Mouse (Mus musculus): Measurements from ENCODE around the gene Ptgds. TPM values are rescaled to one million over a fixed set of nuclear protein-coding genes. Genes with fewer than 3 reads are reported as not detected.
A peak's percentile ranks its signal among the peaks of the same experiment; 100 is the strongest.

Gene Ptgds
- polyA plus RNA-seq, 1 experiment from 2014 or later = 4.0 TPM

- Histone ChIP-seq H3K9me3 (ENCODE audit: control insufficient read depth, low read length) (no peaks in the 10 kb centered on the region), H3K36me3 (ENCODE audit: control insufficient read depth, insufficient read depth, low read length) (no peaks in the 10 kb centered on the region), H3K4me3 (ENCODE audit: low read length) (no peak overlapping the region), H3K9ac (ENCODE audit: low read depth, low read length) (peak overlapping the region; percentile 21), H3K27ac (ENCODE audit: low read length) (no peak overlapping the region), H3K4me1 (ENCODE audit: control insufficient read depth, insufficient read depth, low read length) (peaks cover 38% of the 10 kb centered on the region), H3K4me2 (ENCODE audit: low read depth, low read length) (no peak overlapping the region), H3K27me3 (replicated peaks; ENCODE audit: control insufficient read depth, insufficient read depth, low read length) (no peaks in the 10 kb centered on the region)
- WGBS = 85% methylated on average over 9 of the region's 9 CpGs
- no peak for ATAC-seq
These were observed 12.6 kb downstream of the Ptgds start for GRCm38 (mm10) chr2:25457022-25457896.

- Histone ChIP-seq H3K4me2 (ENCODE audit: low read depth, low read length) (no peak within 1 kb of the TSS), H3K4me3 (ENCODE audit: low read length) (no peak within 1 kb of the TSS), H3K27me3 (replicated peaks; ENCODE audit: control insufficient read depth, insufficient read depth, low read length) (no peaks in the 10 kb centered on the region), H3K36me3 (ENCODE audit: control insufficient read depth, insufficient read depth, low read length) (no peaks in the 10 kb centered on the region), H3K27ac (ENCODE audit: low read length) (no peak within 1 kb of the TSS), H3K4me1 (ENCODE audit: control insufficient read depth, insufficient read depth, low read length) (peaks cover 36% of the 10 kb centered on the region), H3K9ac (ENCODE audit: low read depth, low read length) (peak within 1 kb of the TSS; percentile 21), H3K9me3 (ENCODE audit: control insufficient read depth, low read length) (no peaks in the 10 kb centered on the region)
- 47% methylated on average over 14 of the region's 14 CpGs for WGBS
- peak; percentile 41; the same call in 1 of the 2 replicates for ATAC-seq
These were observed 13.5 kb downstream of the Ptgds start, which contains the start of gene Clic3 for GRCm38 (mm10) chr2:25456205-25456953. TSS of gene Clic3 (plus strand) at chr2:25456838.

GRCm38 (mm10) chr2:25452951-25453350 lies 16.9 kb downstream of the Ptgds start:
- peaks cover 19% of the 10 kb centered on the region for H3K4me1 ChIP-seq (ENCODE audit: control insufficient read depth, insufficient read depth, low read length)
- no peaks in the 10 kb centered on the region for H3K9me3 ChIP-seq (ENCODE audit: control insufficient read depth, low read length)
- H3K9ac ChIP-seq (ENCODE audit: low read depth, low read length) = no peak overlapping the region
- no peak overlapping the region for H3K4me3 ChIP-seq (ENCODE audit: low read length)
- no peak overlapping the region for H3K4me2 ChIP-seq (ENCODE audit: low read depth, low read length)
- H3K36me3 ChIP-seq (ENCODE audit: control insufficient read depth, insufficient read depth, low read length) = no peaks in the 10 kb centered on the region
- 48% methylated on average over 1 of the region's 1 CpGs for WGBS
- no peak for ATAC-seq
- H3K27ac ChIP-seq (ENCODE audit: low read length) = no peak overlapping the region
- H3K27me3 ChIP-seq (replicated peaks; ENCODE audit: control insufficient read depth, insufficient read depth, low read length) = no peaks in the 10 kb centered on the region

- WGBS = 77% methylated on average over 8 of the region's 8 CpGs
- Histone ChIP-seq H3K4me3 (ENCODE audit: low read length) (no peak overlapping the region), H3K27ac (ENCODE audit: low read length) (no peak overlapping the region)
These were observed 18.8 kb downstream of the Ptgds start for GRCm38 (mm10) chr2:25450853-25451647.

GRCm38 (mm10) chr2:25442682-25443081 lies 27.2 kb downstream of the Ptgds start:
- Histone ChIP-seq H3K9me3 (ENCODE audit: control insufficient read depth, low read length) (no peaks in the 10 kb centered on the region), H3K4me1 (ENCODE audit: control insufficient read depth, insufficient read depth, low read length) (no peaks in the 10 kb centered on the region), H3K36me3 (ENCODE audit: control insufficient read depth, insufficient read depth, low read length) (no peaks in the 10 kb centered on the region), H3K9ac (ENCODE audit: low read depth, low read length) (no peak overlapping the region), H3K4me3 (ENCODE audit: low read length) (no peak overlapping the region), H3K4me2 (ENCODE audit: low read depth, low read length) (no peak overlapping the region), H3K27ac (ENCODE audit: low read length) (no peak overlapping the region), H3K27me3 (replicated peaks; ENCODE audit: control insufficient read depth, insufficient read depth, low read length) (no peaks in the 10 kb centered on the region)
- 93% methylated on average over 14 of the region's 14 CpGs for WGBS
- ATAC-seq = no peak

More at GRCm38 (mm10) chr2:25450853-25451647, 18.8 kb downstream of the Ptgds start:
- Histone ChIP-seq H3K4me1 (ENCODE audit: control insufficient read depth, insufficient read depth, low read length) (peaks cover 2% of the 10 kb centered on the region; the same call in 1 of the 2 replicates), H3K27me3 (replicated peaks; ENCODE audit: control insufficient read depth, insufficient read depth, low read length) (no peaks in the 10 kb centered on the region), H3K4me2 (ENCODE audit: low read depth, low read length) (no peak overlapping the region), H3K36me3 (ENCODE audit: control insufficient read depth, insufficient read depth, low read length) (no peaks in the 10 kb centered on the region), H3K9me3 (ENCODE audit: control insufficient read depth, low read length) (no peaks in the 10 kb centered on the region), H3K9ac (ENCODE audit: low read depth, low read length) (no peak overlapping the region)
- peak; percentile 58; the same call in 1 of the 2 replicates for ATAC-seq

GRCm38 (mm10) chr2:25441067-25441466 lies 28.8 kb downstream of the Ptgds start:
- no peak overlapping the region for H3K27ac ChIP-seq (ENCODE audit: low read length)
- no peaks in the 10 kb centered on the region for H3K27me3 ChIP-seq (replicated peaks; ENCODE audit: control insufficient read depth, insufficient read depth, low read length)
- H3K4me2 ChIP-seq (ENCODE audit: low read depth, low read length) = no peak overlapping the region
- WGBS = 81% methylated on average over 20 of the region's 20 CpGs
- no peak for ATAC-seq
- no peaks in the 10 kb centered on the region for H3K36me3 ChIP-seq (ENCODE audit: control insufficient read depth, insufficient read depth, low read length)
- H3K4me3 ChIP-seq (ENCODE audit: low read length) = no peak overlapping the region
- H3K4me1 ChIP-seq (ENCODE audit: control insufficient read depth, insufficient read depth, low read length) = no peaks in the 10 kb centered on the region
- no peaks in the 10 kb centered on the region for H3K9me3 ChIP-seq (ENCODE audit: control insufficient read depth, low read length)
- no peak overlapping the region for H3K9ac ChIP-seq (ENCODE audit: low read depth, low read length)

GRCm38 (mm10) chr2:25436286-25436820 lies 33.5 kb downstream of the Ptgds start:
- ATAC-seq = no peak
- WGBS = 89% methylated on average over 10 of the region's 10 CpGs
- no peak overlapping the region for H3K9ac ChIP-seq (ENCODE audit: low read depth, low read length)
- no peaks in the 10 kb centered on the region for H3K4me1 ChIP-seq (ENCODE audit: control insufficient read depth, insufficient read depth, low read length)
- H3K36me3 ChIP-seq (ENCODE audit: control insufficient read depth, insufficient read depth, low read length) = no peaks in the 10 kb centered on the region
- no peak overlapping the region for H3K4me2 ChIP-seq (ENCODE audit: low read depth, low read length)
- no peak overlapping the region for H3K27ac ChIP-seq (ENCODE audit: low read length)
- no peaks in the 10 kb centered on the region for H3K9me3 ChIP-seq (ENCODE audit: control insufficient read depth, low read length)
- H3K27me3 ChIP-seq (replicated peaks; ENCODE audit: control insufficient read depth, insufficient read depth, low read length) = no peaks in the 10 kb centered on the region
- H3K4me3 ChIP-seq (ENCODE audit: low read length) = no peak overlapping the region

GRCm38 (mm10) chr2:25434292-25434691 lies 35.6 kb downstream of the Ptgds start:
- Histone ChIP-seq H3K4me1 (ENCODE audit: control insufficient read depth, insufficient read depth, low read length) (no peaks in the 10 kb centered on the region), H3K9ac (ENCODE audit: low read depth, low read length) (no peak overlapping the region), H3K9me3 (ENCODE audit: control insufficient read depth, low read length) (no peaks in the 10 kb centered on the region), H3K4me2 (ENCODE audit: low read depth, low read length) (no peak overlapping the region), H3K27ac (ENCODE audit: low read length) (no peak overlapping the region), H3K27me3 (replicated peaks; ENCODE audit: control insufficient read depth, insufficient read depth, low read length) (no peaks in the 10 kb centered on the region; the same call in 1 of the 2 replicates), H3K4me3 (ENCODE audit: low read length) (no peak overlapping the region), H3K36me3 (ENCODE audit: control insufficient read depth, insufficient read depth, low read length) (no peaks in the 10 kb centered on the region)
- 85% methylated on average over 8 of the region's 8 CpGs for WGBS
- ATAC-seq = no peak
